Mouse (Mus musculus): ENCODE data around the gene Arfip1. TPM values are rescaled to one million over a fixed set of nuclear protein-coding genes. Genes with fewer than 3 reads are reported as not detected.
"Not testable (repeated sequence)": the region's sequence is repeated elsewhere in the genome, so short reads cannot be mapped to it uniquely, and the experiment has no call there.

The Arfip1 gene
- total RNA-seq, 1 experiment from 2014 or later, result 68.6 TPM

DNA sequence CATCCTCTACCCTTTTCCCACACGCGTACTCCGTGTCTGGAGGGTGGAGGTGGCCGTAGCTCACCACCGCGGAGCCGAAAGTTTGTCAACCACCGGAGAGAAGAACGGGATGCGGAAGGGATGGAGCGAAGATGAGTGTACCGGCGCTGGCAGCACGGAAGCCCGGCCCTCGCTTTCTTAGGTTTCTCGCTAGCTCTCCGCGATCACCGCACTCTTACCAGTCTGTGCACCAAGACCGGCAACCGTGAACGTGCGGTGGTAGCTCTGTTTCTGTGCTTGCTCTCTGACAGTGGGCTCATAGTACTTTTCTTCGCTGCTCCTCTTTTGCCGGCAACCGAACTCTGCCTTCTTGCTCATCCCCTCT is 470 bp upstream of the Arfip1 start:
- ATAC-seq (replicated peaks; ENCODE audit: insufficient number of reproducible peaks, low FRiP score, low TSS enrichment, poor library complexity, severe bottlenecking), result no peak; the same call in 1 of the 2 replicates

DNA sequence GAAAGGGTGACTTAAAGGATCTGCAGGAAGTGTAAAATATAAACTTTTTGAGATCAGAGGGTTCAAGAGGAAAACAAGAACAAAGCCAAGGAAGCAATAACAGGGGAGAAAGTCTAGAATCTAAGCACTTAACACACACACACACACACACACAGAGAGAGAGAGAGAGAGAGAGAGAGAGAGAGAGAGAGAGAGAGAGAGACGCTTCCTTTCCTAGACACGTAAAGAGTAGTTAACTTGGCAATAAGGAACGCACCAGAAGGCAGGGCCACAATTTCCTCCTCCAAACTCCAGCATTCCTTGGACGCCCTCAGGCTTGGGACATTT is 766 bp downstream of the Arfip1 start:
- ATAC-seq (replicated peaks; ENCODE audit: insufficient number of reproducible peaks, low FRiP score, low TSS enrichment, poor library complexity, severe bottlenecking), result no peak

DNA sequence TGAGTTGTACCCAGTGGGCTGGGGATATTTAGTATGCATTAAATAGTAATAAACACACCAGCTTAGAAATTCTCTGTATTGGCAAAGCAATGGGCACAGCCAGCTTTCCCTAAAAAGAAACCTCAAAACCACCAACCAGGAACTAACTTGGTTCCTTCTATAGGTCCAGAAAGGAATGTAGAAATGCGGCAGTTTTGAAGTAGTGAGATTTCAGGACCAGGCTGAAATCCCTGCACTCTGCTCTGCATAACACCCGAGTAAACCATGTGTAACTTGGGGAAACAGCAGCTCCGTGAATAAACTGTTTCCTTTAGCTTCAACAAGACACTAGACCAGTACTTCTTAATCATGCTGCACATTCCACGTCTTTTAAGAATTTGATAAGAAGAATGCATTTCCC is 1.7 kb downstream of the Arfip1 start:
- ATAC-seq (replicated peaks; ENCODE audit: insufficient number of reproducible peaks, low FRiP score, low TSS enrichment, poor library complexity, severe bottlenecking), result no peak

DNA sequence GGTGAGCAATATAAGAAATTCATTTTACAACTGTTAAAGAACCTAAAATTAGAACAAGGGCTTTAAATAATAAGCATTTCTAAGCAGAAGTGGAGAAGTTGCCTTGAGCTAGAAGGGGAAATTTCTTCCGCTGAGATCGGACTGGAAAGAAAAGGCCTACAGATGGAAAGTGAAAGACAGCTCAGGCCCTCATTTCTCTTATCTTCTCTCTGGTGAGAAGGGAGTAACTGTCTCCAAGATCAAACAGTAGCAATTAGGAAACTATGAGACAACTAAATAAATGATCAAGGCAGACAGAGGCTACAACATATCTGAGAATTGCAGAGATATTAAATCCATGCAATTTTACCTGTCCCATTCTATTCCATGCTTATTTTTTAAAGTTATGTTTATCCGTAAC is 11.9 kb downstream of the Arfip1 start:
- ATAC-seq (replicated peaks; ENCODE audit: insufficient number of reproducible peaks, low FRiP score, low TSS enrichment, poor library complexity, severe bottlenecking), result no peak

DNA sequence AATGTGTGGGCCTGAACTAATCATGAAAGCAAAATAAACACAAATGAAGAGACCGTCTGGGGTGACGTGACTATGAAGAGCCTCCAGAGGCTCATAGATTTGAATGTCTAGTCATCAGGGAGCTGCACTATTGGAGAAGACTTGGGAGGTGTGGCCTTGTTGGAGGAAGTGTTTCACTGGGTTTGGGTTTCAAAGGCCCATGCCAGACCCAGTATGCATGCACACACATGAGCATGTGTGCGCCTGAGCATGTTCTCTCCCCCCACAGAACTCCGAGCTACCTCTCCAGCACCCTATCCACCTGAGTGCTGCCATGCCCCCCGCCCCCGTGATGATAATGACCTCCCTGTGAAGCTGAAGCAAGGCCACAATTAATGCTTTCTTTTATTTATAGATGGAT is 12.8 kb downstream of the Arfip1 start:
- ATAC-seq (replicated peaks; ENCODE audit: insufficient number of reproducible peaks, low FRiP score, low TSS enrichment, poor library complexity, severe bottlenecking), result 0 out of 2 replicates have a peak, but pooled peaks have one; percentile 31

DNA sequence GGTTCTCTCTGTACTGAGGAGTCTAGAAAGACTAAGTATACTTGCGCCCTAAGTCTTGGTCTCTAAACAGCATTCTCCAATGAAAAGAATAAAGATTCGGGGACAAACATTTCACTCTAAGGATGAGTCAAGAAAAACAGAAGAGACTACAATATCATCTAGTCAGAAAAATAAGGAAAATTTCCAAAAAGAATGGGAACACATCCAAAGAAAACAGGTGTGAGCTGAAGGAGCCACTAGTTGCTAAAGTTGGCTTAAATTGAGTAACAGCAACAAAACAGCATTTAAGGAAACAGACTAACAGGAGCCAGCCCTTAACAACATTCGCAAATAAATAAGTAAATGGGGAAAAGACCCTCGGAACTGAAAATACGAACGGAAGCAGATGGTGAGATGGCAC is 13.9 kb downstream of the Arfip1 start:
- ATAC-seq (replicated peaks; ENCODE audit: insufficient number of reproducible peaks, low FRiP score, low TSS enrichment, poor library complexity, severe bottlenecking), result no peak

DNA sequence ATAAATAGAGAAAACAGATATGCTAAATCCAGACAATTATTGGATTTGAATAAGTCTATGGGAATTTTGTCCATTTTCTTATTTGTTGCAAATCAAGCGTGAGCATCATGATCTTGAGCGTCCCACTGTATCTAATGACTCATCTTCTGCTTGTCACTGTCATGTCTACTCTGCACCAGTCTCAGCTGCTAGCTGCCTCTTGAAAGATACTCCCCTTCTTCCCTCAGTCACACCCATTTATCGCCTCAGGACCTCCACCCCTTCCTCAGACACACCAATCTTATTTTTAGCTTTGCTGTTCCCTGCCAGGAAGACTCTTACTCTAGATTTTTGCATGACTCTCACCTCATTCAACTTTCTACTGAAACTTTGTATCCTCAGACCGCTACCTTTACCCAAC is 19.0 kb downstream of the Arfip1 start:
- no peak for ATAC-seq (replicated peaks; ENCODE audit: insufficient number of reproducible peaks, low FRiP score, low TSS enrichment, poor library complexity, severe bottlenecking)

DNA sequence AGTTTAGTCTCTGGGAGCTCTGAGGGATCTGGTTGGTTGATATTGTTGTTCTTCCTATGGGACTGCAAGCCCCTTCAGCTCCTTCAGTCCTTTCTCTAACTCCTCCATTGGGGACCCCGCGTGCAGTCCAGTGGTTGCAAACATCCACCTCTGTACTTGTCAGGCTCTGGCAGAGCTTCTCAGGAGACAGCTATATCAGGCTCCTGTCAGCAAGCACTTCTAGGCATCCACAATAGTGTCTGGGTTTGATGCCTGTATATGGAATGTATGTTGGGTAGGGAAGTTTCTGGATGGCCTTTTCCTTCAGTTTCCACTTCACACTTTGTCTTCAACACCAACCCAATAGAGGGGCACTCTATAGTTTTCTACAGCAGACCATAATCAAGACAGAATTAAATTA is 19.5 kb downstream of the Arfip1 start:
- ATAC-seq (replicated peaks; ENCODE audit: insufficient number of reproducible peaks, low FRiP score, low TSS enrichment, poor library complexity, severe bottlenecking), result not testable (repeated sequence)

DNA sequence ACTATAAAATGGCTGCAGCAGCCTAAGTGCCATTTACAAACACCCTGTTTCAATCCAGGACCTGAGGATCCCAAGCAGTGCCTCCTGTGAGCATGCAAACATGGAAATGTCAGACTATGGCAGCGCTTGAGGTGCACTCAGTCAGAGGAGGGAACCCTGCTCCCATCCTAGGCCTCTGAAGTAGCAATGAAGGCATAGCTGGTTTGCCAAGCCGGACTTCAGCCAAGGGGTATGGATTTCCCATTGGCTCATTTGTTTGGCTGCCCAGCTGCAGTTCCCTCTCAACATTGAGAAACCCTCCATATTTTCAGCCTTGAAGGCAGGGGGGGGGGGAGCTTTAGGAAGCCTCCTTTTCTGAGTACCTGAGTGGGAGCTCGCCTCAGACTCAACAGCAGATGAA is 24.1 kb downstream of the Arfip1 start:
- ATAC-seq (replicated peaks; ENCODE audit: insufficient number of reproducible peaks, low FRiP score, low TSS enrichment, poor library complexity, severe bottlenecking), result no peak

DNA sequence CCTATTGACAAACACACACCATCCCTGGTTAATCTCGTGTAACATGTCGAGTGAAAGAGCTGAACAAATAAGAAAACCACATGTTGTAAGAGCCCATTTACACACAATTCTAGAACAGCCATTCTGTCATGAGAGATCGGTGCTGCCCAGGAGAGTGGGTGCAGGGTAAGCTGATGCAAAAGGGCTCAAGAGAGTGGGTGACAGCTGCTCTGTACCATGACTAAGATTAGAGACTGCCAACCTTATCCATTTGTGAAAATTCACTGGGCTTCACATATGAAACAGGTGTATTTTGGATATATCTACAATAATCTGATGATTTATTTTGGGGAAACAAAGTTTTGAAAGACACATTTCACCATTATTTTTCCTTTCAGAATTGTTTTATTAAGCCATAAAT is 26.6 kb downstream of the Arfip1 start:
- no peak for ATAC-seq (replicated peaks; ENCODE audit: insufficient number of reproducible peaks, low FRiP score, low TSS enrichment, poor library complexity, severe bottlenecking)

DNA sequence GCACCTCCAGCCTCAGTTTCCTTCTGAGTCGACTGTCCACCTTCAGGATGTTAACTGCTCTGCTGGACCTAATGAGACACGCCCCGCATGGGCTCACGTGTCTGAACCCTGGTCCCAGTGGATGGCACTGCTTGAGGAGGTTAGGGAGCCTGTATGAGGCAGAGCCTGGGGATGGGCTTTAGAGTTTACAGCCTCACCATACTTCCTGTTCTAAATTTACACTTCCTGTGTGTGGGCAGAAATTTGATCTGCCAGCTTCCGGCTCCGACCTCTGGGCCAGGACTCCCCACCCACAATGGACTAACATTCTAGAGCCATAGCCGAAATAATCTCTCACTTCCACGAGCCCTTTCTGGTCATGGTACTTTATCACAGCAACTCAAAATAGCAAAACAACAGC is 35.2 kb downstream of the Arfip1 start:
- peak; percentile 76 for ATAC-seq (replicated peaks; ENCODE audit: insufficient number of reproducible peaks, low FRiP score, low TSS enrichment, poor library complexity, severe bottlenecking)

DNA sequence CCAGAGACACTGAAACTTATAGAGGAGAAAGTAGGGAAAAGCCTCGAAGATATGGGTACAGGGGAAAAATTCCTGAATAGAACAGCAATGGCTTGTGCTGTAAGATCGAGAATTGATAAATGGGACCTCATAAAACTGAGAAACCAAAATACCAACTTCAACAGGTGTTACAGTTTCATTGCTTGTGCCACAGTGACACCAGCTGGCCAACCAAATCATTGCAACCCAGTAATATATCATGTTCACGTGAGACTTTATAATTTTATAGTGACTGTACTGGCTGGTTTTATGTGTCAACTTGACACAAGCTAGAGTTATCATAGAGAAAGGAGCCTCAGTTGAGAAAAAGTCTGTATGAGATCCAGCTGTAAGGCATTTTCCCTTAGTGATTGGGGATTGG is 40.0 kb downstream of the Arfip1 start:
- ATAC-seq (replicated peaks; ENCODE audit: insufficient number of reproducible peaks, low FRiP score, low TSS enrichment, poor library complexity, severe bottlenecking), result not testable (repeated sequence)

DNA sequence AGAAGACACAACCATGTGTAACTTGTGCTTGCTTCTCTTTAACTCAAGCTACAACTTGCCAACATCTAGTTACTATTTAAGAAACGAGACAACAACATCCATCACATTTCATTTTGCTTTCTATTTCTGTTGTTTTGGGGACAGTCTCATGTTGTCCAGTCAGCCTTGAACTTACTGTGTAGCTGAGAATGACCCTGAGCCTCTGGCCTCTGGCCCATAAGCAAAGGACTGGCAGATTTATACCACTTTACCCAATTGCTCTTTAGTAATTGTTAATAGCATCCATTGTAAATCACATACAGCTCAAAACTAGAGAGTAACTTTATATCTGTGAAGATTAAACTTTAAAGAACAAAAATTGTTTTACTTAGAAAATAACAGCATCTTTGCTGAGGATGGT is 40.5 kb downstream of the Arfip1 start:
- no peak for ATAC-seq (replicated peaks; ENCODE audit: insufficient number of reproducible peaks, low FRiP score, low TSS enrichment, poor library complexity, severe bottlenecking)

DNA sequence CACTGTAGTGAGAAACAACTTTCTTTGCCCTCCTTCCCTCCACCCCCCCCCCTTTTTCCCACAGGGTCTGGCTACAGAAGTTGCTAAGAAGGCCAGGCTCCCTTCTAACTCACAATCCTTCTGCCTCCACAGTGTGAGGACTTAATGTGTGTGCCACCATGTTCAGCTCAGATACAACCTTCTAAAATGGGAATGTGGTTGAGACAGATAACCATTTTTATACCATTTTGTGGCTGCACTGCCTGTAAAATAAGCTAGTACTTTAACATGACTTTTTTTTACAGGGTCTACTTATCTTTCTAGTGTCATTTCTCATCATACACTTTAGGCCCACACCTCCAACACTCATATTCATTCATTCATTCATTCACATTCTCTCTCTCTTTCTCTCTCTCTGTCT is 41.8 kb downstream of the Arfip1 start:
- no peak for ATAC-seq (replicated peaks; ENCODE audit: insufficient number of reproducible peaks, low FRiP score, low TSS enrichment, poor library complexity, severe bottlenecking)

DNA sequence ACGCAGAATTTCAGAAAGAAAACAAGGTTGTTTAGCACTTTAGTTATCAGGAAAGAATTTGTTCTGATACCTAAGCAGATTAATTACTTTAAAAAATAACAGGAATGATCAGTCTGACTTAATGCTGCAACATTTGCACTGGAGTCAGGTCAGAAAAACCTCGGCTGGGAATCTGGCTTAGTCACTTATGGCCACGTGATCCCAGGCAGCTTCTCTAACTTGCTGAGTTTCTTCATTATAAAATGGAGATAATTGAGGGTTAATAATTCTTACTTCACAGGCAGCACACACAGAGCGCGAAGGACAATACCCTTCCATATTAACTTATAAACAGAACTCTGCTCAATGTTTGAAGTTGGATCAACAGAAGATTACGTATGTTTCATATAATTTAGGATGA is 45.4 kb downstream of the Arfip1 start:
- no peak for ATAC-seq (replicated peaks; ENCODE audit: insufficient number of reproducible peaks, low FRiP score, low TSS enrichment, poor library complexity, severe bottlenecking)

DNA sequence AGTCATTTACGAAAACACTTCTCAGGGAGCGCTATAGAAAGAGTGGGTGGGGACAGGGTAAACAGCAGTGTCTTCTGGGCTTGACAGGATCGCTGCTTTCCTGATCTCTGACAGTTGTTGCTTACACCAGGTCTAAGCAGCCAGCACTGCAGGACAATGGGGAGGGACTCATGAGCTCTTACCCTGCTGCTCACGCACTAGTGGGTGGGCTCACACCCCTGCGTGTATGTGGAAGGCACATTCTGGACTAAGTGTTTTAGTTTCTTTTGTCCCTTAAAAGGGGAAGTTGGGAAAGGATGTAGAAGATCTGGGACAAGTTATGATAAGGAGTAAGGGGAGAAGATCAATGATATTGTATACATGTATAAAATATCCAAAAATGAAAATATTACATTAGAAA is 49.2 kb downstream of the Arfip1 start:
- no peak for ATAC-seq (replicated peaks; ENCODE audit: insufficient number of reproducible peaks, low FRiP score, low TSS enrichment, poor library complexity, severe bottlenecking)

DNA sequence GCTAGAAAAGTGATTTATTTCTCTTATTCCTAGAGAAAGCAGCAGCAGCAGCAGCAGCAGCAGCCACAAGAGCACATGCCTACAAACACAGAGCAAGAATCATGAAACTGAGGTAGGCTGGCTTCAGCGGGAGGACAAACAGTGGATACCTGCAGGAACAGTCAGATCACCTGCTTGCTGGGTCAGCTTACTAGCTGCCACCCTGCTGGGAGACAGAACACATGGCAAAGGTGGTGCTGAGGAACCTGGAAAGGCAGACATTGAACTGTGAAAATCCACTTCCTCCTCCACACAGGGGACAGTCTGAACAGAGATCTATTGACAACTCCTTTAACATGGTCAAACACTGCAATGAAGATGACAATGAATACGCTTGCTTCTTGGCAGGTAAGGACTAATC is 53.4 kb downstream of the Arfip1 start:
- no peak for ATAC-seq (replicated peaks; ENCODE audit: insufficient number of reproducible peaks, low FRiP score, low TSS enrichment, poor library complexity, severe bottlenecking)

DNA sequence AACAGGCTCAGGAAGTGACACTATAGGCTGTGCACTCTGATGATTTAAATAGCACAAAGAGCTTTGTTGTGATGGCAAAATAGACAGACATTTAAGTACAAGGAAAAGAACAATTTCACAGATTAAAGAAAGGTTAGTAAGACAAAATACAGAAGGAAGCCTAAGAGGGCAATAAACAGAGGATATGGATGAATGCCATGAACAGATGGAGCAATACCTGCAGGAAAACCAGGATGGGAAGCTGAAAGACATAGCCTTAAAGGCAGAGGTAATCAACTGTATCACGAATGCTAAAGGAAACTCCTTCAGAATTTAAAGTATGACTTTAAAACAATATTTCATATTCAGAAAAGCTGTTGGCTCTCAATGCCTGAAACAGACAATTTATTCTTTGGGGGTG is 57.5 kb downstream of the Arfip1 start:
- ATAC-seq (replicated peaks; ENCODE audit: insufficient number of reproducible peaks, low FRiP score, low TSS enrichment, poor library complexity, severe bottlenecking), result no peak

DNA sequence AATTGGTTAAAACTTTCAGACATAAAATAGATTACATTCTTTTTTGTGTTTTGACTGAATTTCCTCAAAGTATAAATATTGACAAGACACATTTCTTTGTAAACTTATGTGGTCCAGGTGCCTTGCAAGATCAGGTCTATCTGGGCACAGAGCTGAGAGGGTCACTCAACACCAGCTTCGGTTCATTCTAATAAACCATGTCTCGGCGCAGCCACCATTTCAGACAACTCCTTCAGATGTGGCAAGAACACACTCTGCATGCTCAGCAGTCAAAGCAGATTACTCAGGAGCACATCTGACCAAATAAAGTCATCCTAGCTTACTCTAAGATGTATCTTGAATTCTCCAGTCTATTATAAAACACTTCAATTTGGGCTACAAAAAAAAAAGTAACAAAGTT is 66.3 kb downstream of the Arfip1 start:
- ATAC-seq (replicated peaks; ENCODE audit: insufficient number of reproducible peaks, low FRiP score, low TSS enrichment, poor library complexity, severe bottlenecking), result no peak

DNA sequence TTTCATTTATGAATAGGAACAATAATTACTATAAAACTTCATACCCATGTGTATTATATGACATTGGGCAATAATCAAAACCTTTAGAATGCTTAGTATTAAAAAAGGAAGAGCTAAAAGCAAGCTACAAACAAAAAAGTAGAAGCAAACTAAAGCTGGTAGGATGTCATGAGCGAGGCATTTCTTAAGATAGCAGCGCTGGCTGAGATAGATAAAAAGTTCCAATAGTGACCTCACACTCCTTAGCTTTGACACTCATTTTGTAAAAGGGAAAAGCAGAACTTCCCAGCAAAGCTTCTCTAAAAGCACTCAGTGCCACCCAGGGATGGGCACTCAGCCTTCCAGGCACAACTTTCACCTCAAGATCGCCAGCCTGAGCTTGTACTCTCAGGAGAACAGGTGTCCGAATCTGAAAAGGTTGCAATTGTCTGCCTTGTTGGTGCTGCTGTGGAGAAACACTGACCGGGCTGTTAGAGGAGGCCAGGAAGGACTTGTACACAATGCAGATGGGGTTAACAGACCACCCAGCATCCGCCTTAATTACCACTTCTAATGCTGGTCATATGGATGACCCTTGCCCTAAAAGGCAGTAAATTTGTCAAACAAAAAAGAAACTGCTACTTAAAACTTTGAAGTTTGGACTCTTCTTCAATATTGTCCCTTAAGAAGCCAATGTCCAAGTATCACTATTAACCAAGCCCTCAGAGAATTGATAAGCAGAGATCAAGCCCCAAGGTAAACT is 69.5 kb downstream of the Arfip1 start:
- ATAC-seq (replicated peaks; ENCODE audit: insufficient number of reproducible peaks, low FRiP score, low TSS enrichment, poor library complexity, severe bottlenecking), result no peak

DNA sequence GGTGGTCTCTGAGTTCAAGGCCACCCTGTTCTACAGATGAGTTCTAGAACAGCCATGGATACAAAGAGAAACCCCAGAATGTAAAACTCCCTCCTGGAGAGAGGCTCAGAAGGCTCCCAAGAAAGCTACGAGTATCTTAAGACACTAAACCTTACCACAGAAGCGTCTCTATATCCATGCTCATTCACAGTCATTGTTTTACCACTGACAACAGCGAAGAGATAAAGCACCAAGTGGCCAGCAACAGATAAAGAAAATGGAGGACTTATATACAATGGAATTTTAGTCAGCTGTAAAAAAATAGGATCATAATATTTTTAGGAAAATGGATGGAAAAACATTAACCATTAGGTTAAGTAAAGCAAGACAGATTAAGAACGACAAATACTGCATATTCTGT is 77.2 kb downstream of the Arfip1 start:
- no peak for ATAC-seq (replicated peaks; ENCODE audit: insufficient number of reproducible peaks, low FRiP score, low TSS enrichment, poor library complexity, severe bottlenecking)

Data from monocyte, adult 5-6 weeks (primary cell).